Mouse (Mus musculus) brain, embryonic 14.5 days (tissue): Measurements from ENCODE around the gene Ccm2. TPM values are rescaled to one million over a fixed set of nuclear protein-coding genes. Genes with fewer than 3 reads are reported as not detected.
A peak's percentile ranks its signal among the peaks of the same experiment; 100 is the strongest.

Experiments used
- DNase-seq: peaks from one replicate; pipeline ENCODE4 v3.0.0-alpha.2; 2011; ENCODE audit warnings: low read depth
- CTCF ChIP-seq: fragments of 200-500 bp; IDR thresholded peaks from 2 replicates; pipeline ENCODE4 v1.5.1; 2012; ENCODE audit warnings: inconsistent platforms, mild to moderate bottlenecking, moderate library complexity, borderline replicate concordance; ENCODE audit not compliant: insufficient read depth, insufficient read length; ENCODE audit errors: extremely low read depth
- POLR2A ChIP-seq: fragments of 200-500 bp; IDR thresholded peaks from 2 replicates; pipeline ENCODE4 v1.6.1; 2012; ENCODE audit warnings: mild to moderate bottlenecking, inconsistent platforms, borderline replicate concordance; ENCODE audit not compliant: poor library complexity, insufficient read depth, insufficient read length, severe bottlenecking; ENCODE audit errors: extremely low read depth
- polyA plus RNA-seq: library from polyadenylated mRNA; depleted of rRNA; stranded (reverse); fragments of >200 nt; gene quantifications from 2 replicates; pipeline ENCODE4 v1.2.3, GENCODE M21; 2012

Gene Ccm2
- polyA plus RNA-seq, 1 experiment: 91.9 TPM

- TF ChIP-seq POLR2A: no peak
- TF ChIP-seq CTCF: no peak
- DNase-seq: no peak
Observed at GRCm38 (mm10) chr11:6566496-6566895, 19.8 kb downstream of the Ccm2 start.

GRCm38 (mm10) chr11:6567951-6568350 lies 21.3 kb downstream of the Ccm2 start:
- TF ChIP-seq POLR2A: no peak
- TF ChIP-seq CTCF: no peak
- peak; percentile 17 for DNase-seq

GRCm38 (mm10) chr11:6568584-6569409 lies 22.1 kb downstream of the Ccm2 start:
- TF ChIP-seq CTCF (peak; percentile 39; the same call in 1 of the 2 replicates), POLR2A (no peak)
- peak; percentile 64 for DNase-seq

- TF ChIP-seq POLR2A (no peak), CTCF (no peak)
- no peak for DNase-seq
Observed at GRCm38 (mm10) chr11:6569410-6569777, 22.7 kb downstream of the Ccm2 start.

DNA sequence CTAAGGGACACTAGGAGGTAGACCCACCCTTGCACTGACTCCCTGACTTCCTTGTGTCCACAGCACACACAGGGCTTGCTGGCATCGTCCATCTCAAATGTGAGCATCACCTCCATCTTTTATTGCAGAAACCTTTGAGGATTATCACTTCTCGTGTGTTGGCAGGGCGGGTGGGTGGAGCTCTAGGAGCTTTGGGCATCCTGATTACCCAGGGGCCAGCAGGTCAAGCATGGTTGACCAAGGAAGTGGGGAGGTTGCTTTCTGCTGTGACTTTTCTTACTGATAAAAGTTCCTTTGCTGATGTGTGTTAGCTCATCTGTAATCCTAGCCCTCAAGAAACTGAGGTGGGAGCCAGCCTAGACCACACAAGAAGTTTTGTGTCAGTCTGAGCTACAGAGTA lies 29.5 kb downstream of the Ccm2 start:
- no peak for TF ChIP-seq CTCF
- no peak for TF ChIP-seq POLR2A
- no peak for DNase-seq

DNA sequence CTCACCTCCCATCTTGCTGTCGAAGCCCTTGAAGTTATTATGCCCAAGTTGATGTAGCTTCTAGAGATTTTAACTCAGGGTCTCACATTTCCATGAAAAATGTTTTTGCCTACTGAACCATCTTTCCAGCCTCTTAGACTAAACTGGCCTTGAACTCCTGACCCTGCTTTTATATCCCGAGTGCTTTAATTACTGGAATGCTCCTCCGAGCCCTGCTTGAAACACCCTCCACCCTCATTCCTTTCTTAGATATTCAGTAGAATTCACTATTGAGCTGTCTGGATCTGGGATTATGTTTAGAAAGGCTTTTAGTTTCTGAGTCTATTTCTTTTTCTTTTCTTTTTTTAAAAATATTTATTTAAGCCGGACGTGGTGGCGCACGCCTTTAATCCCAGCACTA lies 32.7 kb downstream of the Ccm2 start:
- DNase-seq: no peak
- no peak for TF ChIP-seq CTCF
- TF ChIP-seq POLR2A: no peak

DNA sequence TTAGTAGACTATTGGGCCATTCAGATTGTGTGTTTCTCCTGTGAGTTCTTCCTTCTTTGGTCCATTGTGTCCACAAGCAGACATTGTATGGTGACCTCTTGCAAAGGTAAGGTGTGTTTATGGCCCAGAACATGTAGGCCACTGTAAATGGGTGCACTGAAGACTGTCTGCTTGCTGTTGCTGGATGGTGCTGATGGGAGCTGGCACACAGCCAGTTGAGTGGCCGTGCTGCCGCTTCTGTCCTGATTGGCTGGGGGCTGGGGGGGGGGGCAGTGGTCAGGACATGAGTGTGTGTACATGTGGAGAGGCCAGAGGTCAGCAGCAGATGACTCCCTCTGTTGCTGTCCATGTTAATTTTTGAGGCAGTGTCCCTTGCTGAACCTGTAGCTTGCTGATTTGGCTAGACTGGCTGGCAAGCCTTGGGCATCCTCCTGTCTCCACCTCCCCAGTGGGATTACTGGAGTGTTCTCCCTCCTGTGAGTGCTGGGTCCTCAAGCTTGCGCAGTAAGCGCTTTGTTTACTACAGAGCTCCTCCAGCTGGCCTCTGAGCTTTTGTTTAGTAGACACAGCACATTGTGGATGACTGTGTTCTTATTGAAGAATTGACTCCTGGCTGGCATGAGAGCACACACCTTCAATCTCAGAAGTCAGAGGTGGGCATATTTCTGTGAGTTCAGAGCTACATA lies 33.5 kb downstream of the Ccm2 start:
- peak; percentile 51 for DNase-seq

DNA sequence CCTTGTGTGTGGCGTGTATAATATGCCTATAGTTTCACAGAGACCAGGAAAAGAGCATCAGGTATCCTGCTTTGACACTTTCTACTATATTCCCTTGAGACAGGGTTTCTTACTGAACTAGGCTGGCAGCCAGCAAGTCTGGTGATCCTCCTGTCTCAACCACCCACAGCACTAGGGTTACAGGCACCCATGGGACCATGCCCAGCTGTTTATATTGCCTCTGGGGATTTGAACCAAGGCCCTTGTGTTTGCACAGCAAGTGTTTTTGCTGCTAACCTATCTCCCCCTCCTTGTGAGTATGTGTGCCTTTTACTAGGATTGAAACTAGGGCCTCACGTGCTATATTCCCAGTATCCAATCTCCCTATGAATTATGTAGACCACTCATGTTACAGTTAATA lies 34.9 kb downstream of the Ccm2 start:
- DNase-seq: no peak
- no peak for TF ChIP-seq POLR2A
- TF ChIP-seq CTCF: no peak

More for the DNA sequence above, 33.5 kb downstream of the Ccm2 start:
- no peak for TF ChIP-seq POLR2A
- no peak for TF ChIP-seq CTCF

DNA sequence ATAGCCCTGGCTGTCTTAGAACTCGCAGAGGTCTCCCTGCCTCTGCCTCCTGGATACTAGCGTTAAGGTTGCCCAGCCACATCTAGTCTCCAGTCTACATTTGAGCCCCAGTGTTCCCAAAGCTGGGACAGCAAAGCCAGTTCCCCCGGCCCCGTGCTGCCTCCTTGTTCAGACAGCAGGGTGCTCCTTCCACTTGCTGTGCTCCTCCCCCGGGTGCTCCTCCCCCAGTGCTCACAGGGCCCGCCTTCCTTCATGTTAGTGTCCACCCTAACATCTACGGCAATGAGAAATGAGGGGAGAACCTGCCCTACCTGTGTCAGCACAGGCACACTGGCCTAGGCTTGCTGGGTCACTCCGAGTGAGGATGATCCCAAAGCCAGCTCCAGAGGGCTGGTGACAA lies 39.1 kb downstream of the Ccm2 start:
- TF ChIP-seq CTCF (no peak), POLR2A (no peak)
- DNase-seq: no peak

DNA sequence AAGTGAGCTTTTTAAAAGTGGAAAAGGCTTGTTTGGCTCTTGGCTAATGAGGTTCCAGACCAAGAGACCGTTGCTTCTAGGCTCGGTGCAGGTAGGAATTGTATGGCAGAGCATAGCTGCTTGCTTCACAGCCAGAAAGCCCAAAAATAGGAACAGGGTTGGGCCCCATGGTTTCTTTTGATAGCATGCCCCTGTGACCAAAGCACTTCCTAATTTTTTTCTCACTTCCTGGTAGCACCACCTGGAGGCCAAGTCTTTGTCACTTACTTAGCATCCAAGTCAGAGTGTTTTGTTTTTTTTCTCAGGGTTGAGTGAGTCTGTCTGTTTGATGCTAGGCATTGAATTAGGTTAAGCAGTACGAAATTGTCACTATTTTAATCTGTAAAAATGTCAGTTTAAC lies 40.0 kb downstream of the Ccm2 start:
- DNase-seq: no peak
- no peak for TF ChIP-seq POLR2A
- no peak for TF ChIP-seq CTCF

GRCm38 (mm10) chr11:6587249-6587940 lies 40.7 kb downstream of the Ccm2 start:
- TF ChIP-seq POLR2A (no peak), CTCF (no peak)
- DNase-seq: no peak
